Mouse (Mus musculus) neural tube, embryonic 14.5 days (tissue): ENCODE measurements around the gene Cog2. TPM values are rescaled to one million over a fixed set of nuclear protein-coding genes. Genes with fewer than 3 reads are reported as not detected.

Experiments
- ATAC-seq: fragments of 200-750 bp; cut with Nextera tagmentation; 2 replicates; pipeline ENCODE4 v1.8.0; 2017; ENCODE audit warnings: low read depth, mild to moderate bottlenecking, moderate TSS enrichment, moderate library complexity
- H3K27ac ChIP-seq: fragments of 300-500 bp; sonication (generic); 2 replicates; pipeline ENCODE4 v1.5.1; 2014; ENCODE audit warnings: low read depth, mild to moderate bottlenecking, control low read depth, low read length, moderate library complexity, mixed read lengths
- H3K27me3 ChIP-seq: fragments of 300-500 bp; sonication (generic); 2 replicates; pipeline ENCODE4 v1.6.1; 2014; ENCODE audit warnings: low read length; ENCODE audit not compliant: control insufficient read depth, insufficient read depth
- H3K36me3 ChIP-seq: fragments of 300-500 bp; sonication (generic); 2 replicates; pipeline ENCODE4 v1.6.1; 2014; ENCODE audit warnings: low read length, mixed read lengths; ENCODE audit not compliant: control insufficient read depth, insufficient read depth
- H3K4me1 ChIP-seq: fragments of 300-500 bp; sonication (generic); 2 replicates; pipeline ENCODE4 v1.6.1; 2014; ENCODE audit warnings: low read length; ENCODE audit not compliant: control insufficient read depth, insufficient read depth
- H3K4me2 ChIP-seq: fragments of 300-500 bp; sonication (generic); 2 replicates; pipeline ENCODE4 v1.6.1; 2014; ENCODE audit warnings: mild to moderate bottlenecking, low read depth, low read length, control low read depth
- H3K4me3 ChIP-seq: fragments of 300-500 bp; sonication (generic); 2 replicates; pipeline ENCODE4 v1.5.1; 2014; ENCODE audit warnings: low read depth, low read length, control low read depth, mixed read lengths
- H3K9ac ChIP-seq: fragments of 300-500 bp; sonication (generic); replicated peaks from 2 replicates; pipeline ENCODE4 v1.6.1; 2014; ENCODE audit warnings: low read depth, mild to moderate bottlenecking, control low read depth, low read length, mixed read lengths
- H3K9me3 ChIP-seq: fragments of 300-500 bp; sonication (generic); 2 replicates; pipeline ENCODE4 v1.6.1; 2016; ENCODE audit warnings: low read length; ENCODE audit not compliant: control insufficient read depth
- WGBS: fragments of 180-500 bp; shearing (Covaris S2); extraction: QIAGEN DNeasy Blood & Tissue Kit; methylation state at CpG from one replicate; pipeline ENCODE4 v1.1.7; 2014; 5-methylcytosine and 5-hydroxymethylcytosine counted together
- polyA plus RNA-seq: library from polyadenylated mRNA; unstranded; fragments of >200 nt; fragmentation: Nextera tagmentation; extraction: Ambion mirVana; gene quantifications from 2 replicates; pipeline ENCODE4 v1.2.1, GENCODE M21; 2014

The Cog2 gene
- polyA plus RNA-seq, 1 experiment from 2014 or later = 32.3 TPM

DNA sequence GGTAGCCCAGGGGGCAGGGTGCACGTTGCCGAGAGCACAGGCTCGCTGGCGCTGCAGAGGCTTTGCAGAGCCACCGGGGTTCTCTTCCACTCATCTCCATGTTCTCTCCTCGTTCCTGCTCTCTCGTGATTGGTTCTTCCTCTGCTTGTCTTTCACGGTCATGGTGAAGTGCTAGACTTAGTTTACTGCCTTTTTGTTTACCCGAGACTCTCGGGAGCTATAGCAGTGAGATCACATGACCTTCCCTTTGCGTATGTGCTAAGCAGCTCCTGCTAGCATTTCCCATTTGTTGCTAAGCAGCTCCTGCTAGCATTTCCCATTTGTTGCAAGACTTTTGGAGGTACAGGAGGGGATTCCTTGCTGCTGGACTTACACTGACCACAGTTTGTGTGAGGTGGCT lies 26.7 kb downstream of the Cog2 start:
- H3K4me2 ChIP-seq = no peak overlapping the region
- no peaks in the 10 kb centered on the region for H3K4me1 ChIP-seq
- no peak overlapping the region for H3K9ac ChIP-seq
- no peaks in the 10 kb centered on the region for H3K27me3 ChIP-seq
- H3K9me3 ChIP-seq = no peaks in the 10 kb centered on the region
- peak overlapping the region; percentile 25; the same call in 1 of the 2 replicates for H3K27ac ChIP-seq
- H3K36me3 ChIP-seq = peaks cover 76% of the 10 kb centered on the region
- 49% methylated on average over 11 of the region's 11 CpGs for WGBS
- no peak overlapping the region for H3K4me3 ChIP-seq
- ATAC-seq = peak; percentile 28; the same call in 1 of the 2 replicates

GRCm38 (mm10) chr8:124548187-124548586 lies 27.6 kb downstream of the Cog2 start:
- WGBS = 88% methylated on average over 1 of the region's 1 CpGs
- Histone ChIP-seq H3K27me3 (no peaks in the 10 kb centered on the region), H3K4me1 (no peaks in the 10 kb centered on the region), H3K4me2 (no peak overlapping the region), H3K27ac (no peak overlapping the region), H3K4me3 (no peak overlapping the region), H3K9ac (no peak overlapping the region), H3K36me3 (peaks cover 73% of the 10 kb centered on the region), H3K9me3 (no peaks in the 10 kb centered on the region)
- no peak for ATAC-seq

GRCm38 (mm10) chr8:124551011-124551661 lies 30.6 kb downstream of the Cog2 start:
- Histone ChIP-seq H3K36me3 (peaks cover 44% of the 10 kb centered on the region), H3K9ac (no peak overlapping the region), H3K4me1 (no peaks in the 10 kb centered on the region), H3K4me3 (no peak overlapping the region), H3K27me3 (no peaks in the 10 kb centered on the region), H3K9me3 (no peaks in the 10 kb centered on the region), H3K4me2 (no peak overlapping the region), H3K27ac (no peak overlapping the region)
- 91% methylated on average over 15 of the region's 15 CpGs for WGBS
- no peak for ATAC-seq

DNA sequence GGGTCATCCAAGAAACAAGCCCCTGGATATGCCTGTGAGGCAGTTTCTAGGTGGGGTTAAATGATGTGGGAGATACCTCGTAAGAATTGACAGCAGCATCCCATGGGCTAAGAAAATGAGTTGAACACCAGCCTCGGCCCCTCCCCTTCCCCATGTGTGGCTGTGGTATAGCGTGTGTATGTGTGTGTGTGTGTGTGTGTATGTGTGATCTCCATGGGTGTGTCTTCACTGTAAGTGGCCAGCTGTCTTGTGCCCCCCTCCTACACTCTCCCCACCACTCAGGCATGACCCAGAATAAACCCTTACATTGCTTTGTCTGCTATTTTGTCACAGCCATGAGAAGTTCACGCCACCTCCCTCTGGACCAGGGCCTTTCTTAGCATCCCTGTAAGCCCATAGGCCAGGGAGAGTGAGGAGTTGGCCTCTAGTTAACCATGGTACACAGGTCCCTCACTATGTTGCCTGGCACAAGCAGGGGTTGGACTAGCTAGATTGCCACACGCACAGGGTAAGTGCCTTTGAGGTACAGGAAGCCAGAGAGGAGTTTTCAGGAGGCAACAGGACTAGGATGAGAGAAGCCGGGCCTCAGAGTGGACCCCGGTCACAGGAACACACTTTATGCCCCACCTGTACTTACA lies 34.7 kb downstream of the Cog2 start:
- Histone ChIP-seq H3K36me3 (peaks cover 26% of the 10 kb centered on the region), H3K4me2 (no peak overlapping the region), H3K9me3 (no peaks in the 10 kb centered on the region), H3K4me3 (no peak overlapping the region), H3K27me3 (no peaks in the 10 kb centered on the region), H3K4me1 (no peaks in the 10 kb centered on the region), H3K27ac (no peak overlapping the region), H3K9ac (no peak overlapping the region)
- WGBS = 92% methylated on average over 7 of the region's 7 CpGs
- no peak for ATAC-seq

GRCm38 (mm10) chr8:124556164-124556563 lies 35.6 kb downstream of the Cog2 start:
- Histone ChIP-seq H3K4me2 (no peak overlapping the region), H3K9ac (no peak overlapping the region), H3K4me3 (no peak overlapping the region), H3K27ac (no peak overlapping the region), H3K9me3 (no peaks in the 10 kb centered on the region), H3K27me3 (no peaks in the 10 kb centered on the region), H3K4me1 (no peaks in the 10 kb centered on the region), H3K36me3 (peaks cover 17% of the 10 kb centered on the region)
- ATAC-seq = no peak
- 82% methylated on average over 7 of the region's 7 CpGs for WGBS

GRCm38 (mm10) chr8:124556658-124557057 lies 36.1 kb downstream of the Cog2 start:
- Histone ChIP-seq H3K9me3 (no peaks in the 10 kb centered on the region), H3K4me1 (no peaks in the 10 kb centered on the region), H3K9ac (no peak overlapping the region), H3K36me3 (peaks cover 12% of the 10 kb centered on the region), H3K27me3 (no peaks in the 10 kb centered on the region), H3K27ac (no peak overlapping the region), H3K4me3 (no peak overlapping the region), H3K4me2 (no peak overlapping the region)
- 32% methylated on average over 13 of the region's 13 CpGs for WGBS
- ATAC-seq = peak; percentile 76

- 66% methylated on average over 5 of the region's 5 CpGs for WGBS
Measured at GRCm38 (mm10) chr8:124557476-124557875, 36.9 kb downstream of the Cog2 start.

GRCm38 (mm10) chr8:124567126-124567525 lies 46.6 kb downstream of the Cog2 start:
- H3K4me1 ChIP-seq = no peaks in the 10 kb centered on the region
- no peak overlapping the region for H3K4me3 ChIP-seq
- H3K4me2 ChIP-seq = no peak overlapping the region
- no peaks in the 10 kb centered on the region for H3K36me3 ChIP-seq
- no peaks in the 10 kb centered on the region for H3K27me3 ChIP-seq
- H3K27ac ChIP-seq = no peak overlapping the region
- WGBS = 83% methylated on average over 6 of the region's 6 CpGs
- no peak overlapping the region for H3K9ac ChIP-seq
- H3K9me3 ChIP-seq = no peaks in the 10 kb centered on the region
- no peak for ATAC-seq

More at GRCm38 (mm10) chr8:124557476-124557875, 36.9 kb downstream of the Cog2 start:
- Histone ChIP-seq H3K27me3 (no peaks in the 10 kb centered on the region), H3K36me3 (0 out of 2 replicates have a peak, but pooled peaks cover 5% of the 10 kb centered on the region), H3K4me1 (no peaks in the 10 kb centered on the region), H3K9ac (no peak overlapping the region), H3K9me3 (no peaks in the 10 kb centered on the region), H3K4me3 (no peak overlapping the region), H3K27ac (no peak overlapping the region), H3K4me2 (no peak overlapping the region)
- no peak for ATAC-seq

GRCm38 (mm10) chr8:124567584-124567983 lies 47.0 kb downstream of the Cog2 start:
- Histone ChIP-seq H3K9me3 (no peaks in the 10 kb centered on the region), H3K36me3 (no peaks in the 10 kb centered on the region), H3K27me3 (no peaks in the 10 kb centered on the region), H3K4me3 (no peak overlapping the region), H3K9ac (no peak overlapping the region), H3K4me1 (no peaks in the 10 kb centered on the region), H3K27ac (no peak overlapping the region), H3K4me2 (no peak overlapping the region)
- 89% methylated on average over 3 of the region's 3 CpGs for WGBS
- no peak for ATAC-seq
